Mouse (Mus musculus) CD4-positive, CD25-positive, alpha-beta regulatory T cell, adult 4 months (primary cell): ENCODE data around the gene Pid1. TPM values are rescaled to one million over a fixed set of nuclear protein-coding genes. Genes with fewer than 3 reads are reported as not detected.

Experiments
- ATAC-seq: one replicate; pipeline ENCODE4 v1.8.0; 2017
- polyA plus RNA-seq, 2 experiments: library from polyadenylated mRNA; unstranded; fragments of 100-300 nt; shearing (Covaris generic); gene quantifications; one replicate each; pipeline ENCODE4 v1.2.1; 2017

The Pid1 gene
- polyA plus RNA-seq, 2 experiments from 2014 or later: 0.28 to 0.98 TPM

DNA sequence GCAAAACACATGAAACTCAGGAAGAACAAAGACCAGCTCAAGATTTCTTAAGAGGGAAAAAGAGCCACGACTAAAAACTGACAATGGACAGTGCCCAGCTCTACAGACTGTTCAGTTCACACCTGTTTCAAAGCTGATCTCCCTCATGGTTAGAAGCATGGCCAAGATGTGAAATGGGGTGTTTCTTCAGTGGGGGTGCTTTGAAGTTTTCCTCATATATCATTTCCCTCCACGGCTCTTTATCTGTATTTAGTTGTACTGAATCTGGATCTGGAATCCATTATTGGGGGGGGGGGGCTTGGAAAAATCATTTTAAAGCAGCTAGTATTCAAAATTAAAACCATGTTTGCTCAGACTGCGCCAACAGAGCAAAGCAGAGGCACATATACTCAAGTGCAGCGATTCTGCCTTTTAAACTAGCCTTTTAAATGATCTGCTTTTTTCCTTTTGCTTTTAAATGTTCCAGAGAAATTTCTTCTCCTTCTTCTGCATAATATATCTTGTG lies 351.1 kb downstream of the Pid1 start:
- no peak for ATAC-seq

DNA sequence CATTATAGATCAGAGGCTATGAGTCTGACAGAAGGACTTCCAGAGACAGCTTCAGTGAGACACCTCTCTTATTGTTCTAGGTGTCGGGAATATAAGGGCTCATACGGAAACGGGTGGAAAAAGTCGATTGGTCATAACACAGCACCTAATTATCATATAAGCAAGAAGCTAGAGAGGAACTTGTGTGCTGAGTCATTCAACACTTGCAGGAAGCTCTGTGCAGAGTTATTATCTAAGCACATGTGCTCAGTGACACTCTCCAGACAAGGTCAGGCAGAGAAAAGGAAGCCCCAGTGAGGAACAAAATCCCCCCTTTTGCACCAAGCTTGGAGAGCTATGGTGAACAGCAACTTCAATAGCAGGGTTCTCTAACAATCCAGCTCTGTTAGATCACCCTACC lies 361.4 kb downstream of the Pid1 start:
- ATAC-seq: no peak
